Mouse (Mus musculus): ENCODE results near the gene Rtn1. TPM values are rescaled to one million over a fixed set of nuclear protein-coding genes. Genes with fewer than 3 reads are reported as not detected.

Gene Rtn1
- polyA plus RNA-seq, 1 experiment from 2014 or later: 8.4 TPM

GRCm38 (mm10) chr12:72366104-72366437 is 42.8 kb downstream of the Rtn1 start:
- H3K4me2 ChIP-seq (ENCODE audit: low read depth, severe bottlenecking): no peak overlapping the region
- H3K4me3 ChIP-seq (ENCODE audit: low read depth, low read length): no peak overlapping the region
- ATAC-seq (ENCODE audit: insufficient number of reproducible peaks, low FRiP score, low TSS enrichment, low read depth) (no peak), DNase-seq (ENCODE audit: low spot score) (no peak)
- no peaks in the 10 kb centered on the region for H3K36me3 ChIP-seq (ENCODE audit: control insufficient read depth, insufficient read depth, low read length)
- H3K27me3 ChIP-seq (ENCODE audit: control insufficient read depth, insufficient read depth, low read length): no peaks in the 10 kb centered on the region
- H3K9ac ChIP-seq (ENCODE audit: low read length): no peak overlapping the region
- H3K27ac ChIP-seq (replicated peaks; ENCODE audit: low read depth, low read length): no peak overlapping the region
- WGBS: no CpG with 5 or more reads among the region's 2 CpGs
- no peaks in the 10 kb centered on the region for H3K4me1 ChIP-seq (ENCODE audit: control insufficient read depth, insufficient read depth, low read length)
- H3K9me3 ChIP-seq (ENCODE audit: control insufficient read depth, low read length): no peaks in the 10 kb centered on the region

DNA sequence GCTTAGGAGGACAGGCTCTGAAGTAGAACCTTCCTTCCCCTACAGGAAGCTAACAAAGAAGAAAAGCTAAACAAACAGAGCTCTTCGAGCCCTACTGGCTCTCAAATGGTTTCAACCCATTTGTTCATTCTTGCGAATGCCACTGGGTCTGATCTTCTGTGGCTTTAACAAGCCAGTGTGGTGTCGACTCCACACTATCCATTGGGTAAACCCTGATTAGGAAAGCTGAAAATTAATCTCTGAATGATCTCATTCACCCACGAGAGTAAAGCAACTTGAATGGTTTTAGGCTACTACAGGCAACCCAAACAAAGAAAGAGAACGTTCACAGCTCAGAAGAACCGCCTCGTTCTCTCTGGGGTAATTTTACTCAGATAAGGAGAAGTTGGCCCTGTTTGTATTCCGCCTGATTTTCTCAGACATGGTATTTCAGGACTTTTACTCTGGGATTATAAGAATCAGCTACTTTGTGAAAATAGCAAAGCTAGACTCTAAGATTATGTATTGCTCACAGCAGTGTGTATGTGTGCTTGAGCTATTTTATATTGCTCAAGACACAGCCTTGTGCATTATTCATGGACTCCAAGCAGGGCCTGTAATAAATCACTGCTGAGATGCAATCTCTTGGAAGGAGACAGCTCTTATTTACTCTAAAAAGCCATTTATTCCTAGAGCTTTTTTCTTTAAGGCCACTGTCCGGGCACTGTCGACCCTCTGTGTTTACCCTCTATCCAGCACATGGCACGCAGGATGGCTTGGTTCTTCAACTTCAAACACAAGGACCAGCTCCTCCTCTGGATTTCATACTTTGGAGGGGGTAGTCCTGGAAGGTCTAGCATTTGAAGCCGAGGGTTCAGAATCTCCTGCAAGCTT is 43.4 kb downstream of the Rtn1 start:
- no peak for ATAC-seq (ENCODE audit: insufficient number of reproducible peaks, low FRiP score, low TSS enrichment, low read depth)
- Histone ChIP-seq H3K4me1 (ENCODE audit: control insufficient read depth, insufficient read depth, low read length) (no peaks in the 10 kb centered on the region), H3K36me3 (ENCODE audit: control insufficient read depth, insufficient read depth, low read length) (no peaks in the 10 kb centered on the region), H3K4me3 (ENCODE audit: low read depth, low read length) (no peak overlapping the region), H3K27me3 (ENCODE audit: control insufficient read depth, insufficient read depth, low read length) (no peaks in the 10 kb centered on the region), H3K27ac (replicated peaks; ENCODE audit: low read depth, low read length) (no peak overlapping the region), H3K9ac (ENCODE audit: low read length) (no peak overlapping the region), H3K4me2 (ENCODE audit: low read depth, severe bottlenecking) (no peak overlapping the region), H3K9me3 (ENCODE audit: control insufficient read depth, low read length) (no peaks in the 10 kb centered on the region)
- WGBS: 69% methylated on average over 12 of the region's 12 CpGs
- no peak for DNase-seq (ENCODE audit: low spot score)

GRCm38 (mm10) chr12:72364543-72364942 is 44.3 kb downstream of the Rtn1 start:
- ATAC-seq (ENCODE audit: insufficient number of reproducible peaks, low FRiP score, low TSS enrichment, low read depth) (no peak), DNase-seq (ENCODE audit: low spot score) (no peak)
- Histone ChIP-seq H3K36me3 (ENCODE audit: control insufficient read depth, insufficient read depth, low read length) (no peaks in the 10 kb centered on the region), H3K4me2 (ENCODE audit: low read depth, severe bottlenecking) (no peak overlapping the region), H3K27ac (replicated peaks; ENCODE audit: low read depth, low read length) (no peak overlapping the region), H3K4me3 (ENCODE audit: low read depth, low read length) (no peak overlapping the region), H3K9ac (ENCODE audit: low read length) (no peak overlapping the region), H3K9me3 (ENCODE audit: control insufficient read depth, low read length) (no peaks in the 10 kb centered on the region), H3K4me1 (ENCODE audit: control insufficient read depth, insufficient read depth, low read length) (no peaks in the 10 kb centered on the region), H3K27me3 (ENCODE audit: control insufficient read depth, insufficient read depth, low read length) (no peaks in the 10 kb centered on the region)
- 83% methylated on average over 5 of the region's 5 CpGs for WGBS

GRCm38 (mm10) chr12:72361701-72362354 is 47.0 kb downstream of the Rtn1 start:
- ATAC-seq (ENCODE audit: insufficient number of reproducible peaks, low FRiP score, low TSS enrichment, low read depth) (no peak), DNase-seq (ENCODE audit: low spot score) (no peak)
- 61% methylated on average over 9 of the region's 9 CpGs for WGBS
- Histone ChIP-seq H3K27ac (replicated peaks; ENCODE audit: low read depth, low read length) (no peak overlapping the region), H3K9ac (ENCODE audit: low read length) (no peak overlapping the region), H3K4me1 (ENCODE audit: control insufficient read depth, insufficient read depth, low read length) (no peaks in the 10 kb centered on the region), H3K4me3 (ENCODE audit: low read depth, low read length) (no peak overlapping the region), H3K9me3 (ENCODE audit: control insufficient read depth, low read length) (no peaks in the 10 kb centered on the region), H3K4me2 (ENCODE audit: low read depth, severe bottlenecking) (no peak overlapping the region), H3K27me3 (ENCODE audit: control insufficient read depth, insufficient read depth, low read length) (no peaks in the 10 kb centered on the region), H3K36me3 (ENCODE audit: control insufficient read depth, insufficient read depth, low read length) (no peaks in the 10 kb centered on the region)

GRCm38 (mm10) chr12:72360926-72361615 is 47.8 kb downstream of the Rtn1 start:
- no peak overlapping the region for H3K4me2 ChIP-seq (ENCODE audit: low read depth, severe bottlenecking)
- DNase-seq (ENCODE audit: low spot score) (no peak), ATAC-seq (ENCODE audit: insufficient number of reproducible peaks, low FRiP score, low TSS enrichment, low read depth) (no peak)
- no peaks in the 10 kb centered on the region for H3K9me3 ChIP-seq (ENCODE audit: control insufficient read depth, low read length)
- H3K9ac ChIP-seq (ENCODE audit: low read length): no peak overlapping the region
- H3K36me3 ChIP-seq (ENCODE audit: control insufficient read depth, insufficient read depth, low read length): no peaks in the 10 kb centered on the region
- H3K4me3 ChIP-seq (ENCODE audit: low read depth, low read length): no peak overlapping the region
- H3K27me3 ChIP-seq (ENCODE audit: control insufficient read depth, insufficient read depth, low read length): no peaks in the 10 kb centered on the region
- H3K27ac ChIP-seq (replicated peaks; ENCODE audit: low read depth, low read length): no peak overlapping the region
- 78% methylated on average over 5 of the region's 5 CpGs for WGBS
- no peaks in the 10 kb centered on the region for H3K4me1 ChIP-seq (ENCODE audit: control insufficient read depth, insufficient read depth, low read length)

- ATAC-seq (ENCODE audit: insufficient number of reproducible peaks, low FRiP score, low TSS enrichment, low read depth) (no peak), DNase-seq (ENCODE audit: low spot score) (no peak)
- no peak overlapping the region for H3K9ac ChIP-seq (ENCODE audit: low read length)
- no peaks in the 10 kb centered on the region for H3K4me1 ChIP-seq (ENCODE audit: control insufficient read depth, insufficient read depth, low read length)
- no peak overlapping the region for H3K27ac ChIP-seq (replicated peaks; ENCODE audit: low read depth, low read length)
- WGBS: 32% methylated on average over 3 of the region's 3 CpGs
- no peaks in the 10 kb centered on the region for H3K27me3 ChIP-seq (ENCODE audit: control insufficient read depth, insufficient read depth, low read length)
- H3K9me3 ChIP-seq (ENCODE audit: control insufficient read depth, low read length): no peaks in the 10 kb centered on the region
- no peak overlapping the region for H3K4me3 ChIP-seq (ENCODE audit: low read depth, low read length)
- no peaks in the 10 kb centered on the region for H3K36me3 ChIP-seq (ENCODE audit: control insufficient read depth, insufficient read depth, low read length)
- no peak overlapping the region for H3K4me2 ChIP-seq (ENCODE audit: low read depth, severe bottlenecking)
Measured at GRCm38 (mm10) chr12:72359903-72360302, 49.0 kb downstream of the Rtn1 start.

DNA sequence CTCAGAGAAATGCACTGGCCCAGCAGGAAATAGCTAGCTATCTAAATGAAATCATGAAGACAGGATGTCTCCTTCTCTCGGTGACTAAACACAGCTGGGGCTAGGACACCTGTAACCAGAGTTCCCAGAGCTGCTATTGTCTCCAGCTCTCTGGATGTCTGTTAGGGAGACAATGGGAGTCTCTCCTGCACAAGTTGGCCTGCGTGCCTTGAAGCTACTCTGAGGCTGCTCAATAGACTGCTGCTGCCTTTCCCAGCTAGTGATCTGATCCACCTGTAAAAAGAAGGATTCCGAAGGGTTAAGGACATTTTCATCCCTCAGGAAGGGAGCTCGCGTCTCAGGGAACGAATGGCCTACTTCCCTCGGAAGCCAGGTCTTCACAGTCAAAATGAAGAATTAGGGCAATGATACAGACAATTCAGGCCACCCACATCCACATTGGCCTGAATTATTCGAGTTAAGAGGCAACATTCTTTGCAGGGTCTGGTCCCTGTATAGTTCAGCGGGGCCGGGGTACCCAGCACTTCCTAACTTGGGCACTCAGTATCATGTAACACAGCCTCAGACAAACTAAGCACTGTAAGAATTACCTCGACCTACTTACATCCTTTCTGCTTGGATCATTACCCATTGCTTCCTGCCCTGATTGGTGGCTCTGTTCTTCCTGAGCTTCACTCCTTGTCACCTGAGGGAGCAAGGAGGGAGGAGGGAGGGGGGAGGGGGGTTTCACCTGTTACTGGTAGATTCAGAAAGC is 51.0 kb downstream of the Rtn1 start:
- ATAC-seq (ENCODE audit: insufficient number of reproducible peaks, low FRiP score, low TSS enrichment, low read depth): no peak
- Histone ChIP-seq H3K27me3 (ENCODE audit: control insufficient read depth, insufficient read depth, low read length) (no peaks in the 10 kb centered on the region), H3K4me2 (ENCODE audit: low read depth, severe bottlenecking) (no peak overlapping the region), H3K4me3 (ENCODE audit: low read depth, low read length) (no peak overlapping the region), H3K9me3 (ENCODE audit: control insufficient read depth, low read length) (no peaks in the 10 kb centered on the region), H3K4me1 (ENCODE audit: control insufficient read depth, insufficient read depth, low read length) (no peaks in the 10 kb centered on the region), H3K9ac (ENCODE audit: low read length) (no peak overlapping the region), H3K27ac (replicated peaks; ENCODE audit: low read depth, low read length) (no peak overlapping the region), H3K36me3 (ENCODE audit: control insufficient read depth, insufficient read depth, low read length) (no peaks in the 10 kb centered on the region)
- 57% methylated on average over 11 of the region's 11 CpGs for whole genome bisulfite sequencing
- DNase-seq (ENCODE audit: low spot score): no peak

GRCm38 (mm10) chr12:72354241-72354640 is 54.6 kb downstream of the Rtn1 start:
- 92% methylated on average over 1 of the region's 1 CpGs for WGBS

More at GRCm38 (mm10) chr12:72354241-72354640, 54.6 kb downstream of the Rtn1 start:
- Histone ChIP-seq H3K4me2 (ENCODE audit: low read depth, severe bottlenecking) (no peak overlapping the region), H3K9me3 (ENCODE audit: control insufficient read depth, low read length) (no peaks in the 10 kb centered on the region), H3K27ac (replicated peaks; ENCODE audit: low read depth, low read length) (no peak overlapping the region), H3K36me3 (ENCODE audit: control insufficient read depth, insufficient read depth, low read length) (no peaks in the 10 kb centered on the region), H3K9ac (ENCODE audit: low read length) (no peak overlapping the region), H3K4me1 (ENCODE audit: control insufficient read depth, insufficient read depth, low read length) (no peaks in the 10 kb centered on the region), H3K27me3 (ENCODE audit: control insufficient read depth, insufficient read depth, low read length) (no peaks in the 10 kb centered on the region), H3K4me3 (ENCODE audit: low read depth, low read length) (no peak overlapping the region)
- ATAC-seq (ENCODE audit: insufficient number of reproducible peaks, low FRiP score, low TSS enrichment, low read depth): no peak
- no peak for DNase-seq (ENCODE audit: low spot score)
